Mouse (Mus musculus) adrenal gland, adult 2 months (tissue): Measurements from ENCODE around the gene Pex19. TPM values are rescaled to one million over a fixed set of nuclear protein-coding genes. Genes with fewer than 3 reads are reported as not detected.

Experiments used
- DNase-seq: peaks from one replicate; pipeline ENCODE4 v3.0.0; 2021
- polyA plus RNA-seq: library from polyadenylated mRNA; depleted of rRNA; stranded (reverse); fragments of >200 nt; gene quantifications from 2 replicates; pipeline ENCODE4 v1.2.3, GENCODE M21; 2012
- total RNA-seq, 2 experiments: library from RNA; stranded (reverse); gene quantifications; 2 replicates each; pipeline ENCODE4 v1.2.3; 2021

Gene Pex19
- total and polyA plus RNA-seq, 3 experiments, result 112 to 114 (median 114) TPM

DNA sequence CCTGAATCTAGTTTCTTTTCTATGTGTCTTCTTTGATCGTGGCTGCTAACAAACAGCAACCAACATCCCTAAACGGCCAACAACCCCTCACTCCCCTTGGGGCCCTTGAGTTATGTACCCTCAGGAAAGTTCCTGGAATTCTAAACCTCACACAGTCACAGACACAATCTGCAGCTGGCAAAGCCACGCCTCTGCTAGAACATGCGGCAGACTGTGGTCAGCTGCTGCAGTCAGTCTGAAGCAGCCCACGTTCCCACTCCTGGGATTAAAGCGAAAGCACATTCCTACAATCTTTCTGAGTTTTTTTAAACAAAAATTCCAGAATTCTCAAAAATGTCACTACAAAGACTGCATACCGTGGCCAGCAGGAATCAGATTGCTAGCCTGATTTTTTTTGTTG lies 7.0 kb downstream of the Pex19 start:
- DNase-seq, result no peak

DNA sequence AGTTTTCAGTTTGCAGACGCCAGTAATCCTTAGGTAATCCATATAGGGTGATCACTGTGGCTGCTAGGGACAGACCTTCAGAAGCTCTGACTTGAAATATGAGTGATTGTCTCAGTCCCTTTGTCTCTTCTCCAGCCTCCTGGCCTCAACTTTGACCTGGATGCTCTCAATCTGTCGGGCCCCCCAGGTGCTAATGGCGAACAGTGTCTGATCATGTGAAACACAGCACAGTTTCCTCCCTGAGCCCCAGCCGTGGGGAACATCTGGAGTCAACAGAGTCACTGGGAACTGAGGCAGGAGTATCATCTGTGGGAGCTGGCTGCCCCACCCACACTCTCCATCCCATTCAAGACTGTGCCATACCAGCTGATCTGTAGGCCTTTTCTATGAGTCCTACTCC lies 7.5 kb downstream of the Pex19 start:
- DNase-seq, result no peak

DNA sequence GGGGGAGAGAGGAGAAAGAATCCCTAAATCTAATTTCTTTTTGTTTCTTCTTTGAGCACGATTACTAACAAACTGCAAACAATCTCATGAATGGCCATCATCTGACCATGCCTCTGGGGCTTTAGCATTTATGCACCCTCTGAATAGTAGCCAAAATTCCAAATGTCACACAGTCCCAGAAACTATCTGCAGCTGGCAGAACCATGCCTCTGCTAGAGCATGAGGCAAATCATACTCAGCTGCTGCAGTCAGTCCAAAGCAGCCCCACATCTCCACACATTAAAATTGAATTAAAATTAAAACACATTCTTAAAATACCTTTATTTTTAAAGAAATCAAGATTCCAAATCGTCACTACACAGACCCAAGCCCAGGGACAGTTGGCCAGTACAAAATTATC lies 13.6 kb downstream of the Pex19 start:
- no peak for DNase-seq

DNA sequence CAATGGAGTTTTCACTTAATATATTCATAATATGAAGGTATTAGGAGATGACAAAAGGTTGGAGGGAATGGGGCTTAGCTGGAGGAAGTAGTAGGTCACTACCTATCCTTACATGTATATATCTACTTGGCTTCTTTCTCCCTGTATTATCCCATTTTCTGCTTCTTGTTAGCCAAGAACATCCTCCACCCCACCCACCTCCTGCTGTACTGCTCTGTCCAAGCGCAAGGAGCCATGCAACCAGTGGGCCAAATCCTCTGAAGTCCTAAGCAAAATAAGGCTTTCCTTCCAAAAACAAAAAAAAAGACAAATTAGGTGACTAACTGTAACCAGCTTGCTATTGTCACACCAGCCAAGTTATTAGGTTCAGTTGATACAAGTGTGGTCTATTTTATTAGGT lies 14.3 kb downstream of the Pex19 start:
- DNase-seq, result no peak

DNA sequence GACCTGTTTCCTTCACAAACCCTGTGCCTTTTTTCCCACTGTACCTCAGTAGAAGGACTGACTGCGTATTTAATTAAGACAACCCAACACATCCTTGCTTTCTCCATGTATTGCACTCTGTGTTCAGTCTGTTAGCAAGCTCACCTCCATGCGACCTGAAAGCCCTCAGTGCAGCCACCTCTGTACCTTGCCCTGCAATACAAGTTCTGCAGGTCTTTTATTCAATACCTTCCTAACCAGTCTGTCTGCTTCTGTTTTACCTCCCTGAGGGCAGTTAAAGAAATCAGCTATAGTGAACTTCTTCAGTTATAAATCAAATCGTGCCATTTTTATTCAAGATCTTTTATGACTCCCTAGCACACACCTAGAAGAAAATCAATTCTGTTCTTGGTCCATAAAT lies 15.0 kb downstream of the Pex19 start:
- DNase-seq, result no peak

DNA sequence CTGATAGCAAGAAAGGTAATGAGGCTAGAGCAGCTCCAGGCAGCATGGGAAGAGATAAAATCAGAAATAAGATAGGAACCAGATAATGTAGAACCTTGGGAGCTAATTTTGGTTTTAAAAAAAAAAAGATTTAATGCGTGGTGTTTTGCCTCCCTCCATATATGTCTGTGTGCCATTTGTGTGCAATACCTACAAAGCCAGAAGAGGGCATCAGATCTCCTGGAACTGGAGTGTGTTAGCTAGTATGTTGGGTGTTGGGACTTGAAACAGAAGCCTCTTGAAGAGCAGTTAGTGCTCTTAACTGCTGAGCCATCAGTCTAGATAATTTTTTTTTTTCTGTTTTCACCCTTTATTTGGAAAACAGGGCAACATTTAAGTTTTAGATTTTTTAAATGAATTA lies 17.0 kb downstream of the Pex19 start:
- DNase-seq, result peak; percentile 62

DNA sequence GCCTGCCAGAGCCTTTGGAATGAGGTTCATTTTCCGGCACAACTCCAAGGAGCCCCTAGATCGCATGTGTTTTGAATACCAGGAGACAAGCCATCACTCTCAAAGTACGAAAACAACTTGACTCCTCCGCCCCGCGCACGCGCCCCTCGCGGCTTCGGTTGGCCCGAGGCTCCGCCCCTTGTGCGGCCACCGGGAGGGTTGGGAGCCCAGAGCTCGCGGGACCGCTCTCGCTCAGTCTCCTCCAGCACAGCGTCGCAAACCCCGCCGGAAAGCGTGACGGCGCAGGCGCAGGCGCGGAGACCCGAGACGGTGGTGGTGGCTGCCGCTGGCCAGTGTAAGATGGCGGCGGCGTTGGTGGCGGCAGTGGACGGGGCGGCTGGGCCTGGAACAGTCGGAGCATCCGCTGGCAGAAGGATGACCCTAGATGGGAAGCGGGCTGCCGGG lies 21.3 kb downstream of the Pex19 start, which contains the start of gene Dcaf8:
TSS of gene Dcaf8 (plus strand) at position 250 of the 444 bp plus-strand sequence.
- DNase-seq, result peak; percentile 99

DNA sequence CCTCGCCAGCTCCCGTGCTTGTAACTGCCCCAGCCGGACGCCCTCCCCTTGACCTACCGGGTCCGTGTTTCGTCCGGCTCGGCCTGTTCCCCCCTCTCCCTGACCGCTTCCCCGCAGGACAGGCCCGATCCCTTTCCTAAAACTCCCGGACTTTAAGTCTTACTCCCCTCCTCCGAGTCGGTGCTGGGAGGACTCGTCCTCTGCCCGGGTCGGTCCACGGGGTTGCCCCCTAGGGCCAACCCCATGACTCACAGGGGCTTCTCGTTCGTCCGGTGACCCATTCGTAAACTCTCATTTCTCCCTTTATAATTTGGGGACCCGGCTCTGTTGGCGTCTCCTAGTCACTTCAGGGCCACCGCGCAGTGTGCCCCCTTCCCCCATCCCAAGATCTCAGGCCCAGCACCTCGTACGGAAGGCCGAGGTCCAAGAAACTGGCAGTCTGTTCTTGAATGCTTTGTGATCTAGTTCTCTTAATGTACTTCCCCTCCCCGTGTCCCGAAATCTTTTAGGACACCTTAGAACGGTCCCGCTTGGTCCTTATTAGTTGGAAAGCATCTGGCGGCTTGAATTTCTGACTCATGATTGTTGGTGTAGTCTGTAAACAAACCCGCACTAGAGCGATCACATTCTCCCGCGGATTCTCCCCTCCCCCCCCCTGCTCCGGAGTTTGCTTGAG lies 21.9 kb downstream of the Pex19 start:
- peak; percentile 70 for DNase-seq

DNA sequence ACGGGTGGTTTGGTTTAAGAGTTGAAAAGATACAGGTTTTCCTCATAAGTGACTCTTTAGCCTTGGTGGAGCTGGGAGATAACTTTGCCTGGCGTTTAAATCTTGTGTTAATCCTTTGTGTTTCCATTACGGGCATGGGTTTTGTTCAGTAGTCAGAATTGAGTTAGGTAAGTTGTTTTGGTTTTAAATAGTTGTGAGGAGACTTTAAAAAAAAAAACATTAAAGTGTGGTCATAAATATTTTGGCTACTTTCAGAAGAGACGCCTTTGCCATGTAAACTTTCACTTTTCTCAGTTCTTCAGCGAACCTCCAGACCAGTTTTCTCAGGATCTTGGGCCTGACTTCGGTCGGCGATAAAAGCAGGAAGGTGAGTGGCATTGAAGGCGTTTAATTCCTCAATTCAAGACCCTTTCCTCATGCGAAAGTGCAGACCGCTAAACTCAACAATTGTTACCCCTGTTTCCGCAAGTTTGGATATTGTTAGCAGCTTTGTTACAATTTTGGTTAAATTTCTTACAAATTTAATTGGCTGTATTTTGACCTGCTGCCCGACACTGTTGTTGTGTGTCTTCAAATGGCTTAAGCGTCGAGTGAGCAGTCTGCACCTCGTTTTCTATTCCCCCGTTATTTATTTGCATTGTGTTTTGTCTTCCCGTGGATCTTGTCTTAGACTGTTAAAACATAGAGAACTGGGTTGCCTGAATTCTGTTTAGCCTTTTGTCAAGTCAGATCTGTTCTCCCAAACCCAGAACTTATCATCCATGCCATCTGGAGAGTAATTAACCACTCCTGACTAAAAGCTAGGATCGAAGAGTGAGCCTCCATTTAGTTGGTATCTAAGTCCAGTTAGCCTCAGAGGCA lies 22.6 kb downstream of the Pex19 start:
- no peak for DNase-seq

DNA sequence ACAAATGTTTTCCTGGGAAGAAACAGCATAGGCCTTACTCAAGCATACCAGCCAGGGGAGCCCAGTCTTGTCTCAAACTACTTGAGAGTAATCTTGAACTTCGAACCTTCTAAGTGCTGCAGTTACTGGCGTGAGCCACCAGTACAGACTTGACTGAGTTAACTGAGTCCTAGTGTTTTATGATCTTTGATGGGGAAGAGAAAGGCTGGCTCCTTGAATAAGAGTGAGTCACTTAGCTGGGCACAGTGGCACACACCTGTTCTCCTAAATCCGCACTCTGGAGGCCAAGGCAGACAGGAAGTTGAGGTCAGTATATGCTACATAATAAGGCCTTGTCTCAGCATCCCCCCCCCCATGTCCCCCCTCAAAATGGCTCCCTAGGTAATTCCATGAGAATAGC lies 28.0 kb downstream of the Pex19 start:
- no peak for DNase-seq

DNA sequence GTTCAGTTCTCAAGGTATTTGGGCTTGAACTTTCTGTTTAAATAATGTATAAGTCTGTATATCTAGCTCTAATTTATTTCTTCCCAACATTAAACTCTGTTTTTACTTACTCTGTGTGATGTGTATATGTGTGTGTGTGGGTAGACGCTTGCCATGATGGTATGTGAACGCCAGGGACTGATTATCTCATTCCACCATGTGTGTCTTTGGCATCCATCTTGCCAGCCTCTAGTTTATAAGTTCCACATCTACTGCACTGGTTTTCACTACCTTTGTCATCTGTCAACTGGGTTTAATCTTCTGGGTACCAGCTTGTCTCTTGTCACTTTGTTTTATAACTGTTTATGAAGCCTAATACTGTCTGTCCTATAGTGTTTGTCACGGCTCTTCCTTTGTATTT lies 29.0 kb downstream of the Pex19 start:
- no peak for DNase-seq

DNA sequence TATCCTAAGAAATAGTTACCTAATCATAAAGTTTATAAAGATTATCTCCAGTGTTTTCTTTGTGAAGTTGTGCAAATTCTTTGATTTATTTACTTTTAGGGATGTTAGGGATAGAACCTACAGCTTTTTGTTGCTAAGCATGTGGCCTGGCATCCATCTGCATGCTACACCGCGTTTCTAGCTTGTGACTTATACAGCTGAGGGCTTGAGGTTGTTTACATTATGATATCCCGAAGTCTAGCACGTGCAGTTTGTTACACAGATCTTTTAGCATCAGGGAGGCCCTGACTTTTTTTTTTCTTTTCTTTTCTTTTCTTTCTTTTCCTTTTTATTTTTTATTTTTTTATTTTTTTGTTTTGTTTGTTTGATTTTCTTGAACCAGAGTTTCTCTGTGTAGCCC lies 33.4 kb downstream of the Pex19 start:
- no peak for DNase-seq

DNA sequence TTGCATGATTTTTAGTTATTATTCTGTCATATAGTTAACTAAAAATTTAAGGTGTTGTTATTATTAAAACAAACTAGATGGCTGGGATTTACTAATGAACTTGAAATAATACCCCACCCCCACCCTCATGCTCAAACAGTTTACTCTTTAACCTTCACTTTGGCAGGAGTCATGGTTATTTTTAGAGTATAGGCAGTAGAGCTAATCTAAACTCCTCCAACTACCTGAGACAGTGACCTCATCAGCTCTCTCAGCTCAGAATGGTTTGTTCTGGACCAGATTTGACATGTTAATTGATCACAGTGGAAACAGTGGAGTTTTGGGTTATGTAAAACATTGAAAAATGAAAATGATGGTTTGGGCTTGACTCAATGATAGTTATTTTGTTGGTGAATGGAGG lies 34.0 kb downstream of the Pex19 start:
- DNase-seq, result no peak

DNA sequence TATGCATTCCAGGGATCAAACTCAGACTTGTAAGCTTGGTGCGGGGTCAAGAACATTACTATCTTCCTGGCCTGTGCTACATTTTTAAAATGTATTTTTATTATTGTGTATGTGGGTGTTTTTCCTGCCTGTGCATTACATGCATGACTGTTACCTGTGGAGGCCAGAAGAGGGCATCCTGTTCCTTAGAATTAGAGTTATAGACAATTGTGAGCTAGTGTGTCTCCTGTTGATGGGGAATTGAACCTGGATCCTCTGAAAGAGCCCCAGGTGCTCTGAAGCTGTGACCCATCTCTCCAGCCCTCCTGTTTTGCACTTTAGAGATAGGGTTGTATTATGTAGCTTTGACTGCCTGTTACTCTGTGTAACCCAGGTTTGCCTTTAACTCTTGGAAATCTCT lies 35.5 kb downstream of the Pex19 start:
- DNase-seq, result no peak

DNA sequence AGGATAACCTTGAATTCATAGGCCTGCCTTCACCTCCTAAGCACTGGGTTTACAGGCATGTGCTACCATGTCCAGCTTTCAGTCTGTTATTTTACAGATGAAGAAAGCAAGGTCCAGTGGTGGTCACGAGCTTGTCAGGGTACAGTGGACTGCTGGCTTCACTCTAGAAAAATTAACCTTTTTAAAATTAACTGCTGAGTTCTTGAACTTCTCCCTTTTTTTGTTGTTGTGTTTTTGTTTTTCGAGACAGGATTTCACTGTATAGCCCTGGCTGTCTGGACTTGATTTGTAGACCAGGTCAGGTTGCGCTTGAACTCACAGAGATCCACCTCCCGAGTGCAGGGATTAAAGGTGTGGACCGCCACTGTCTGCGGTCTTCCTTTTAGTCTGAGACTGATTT lies 36.4 kb downstream of the Pex19 start:
- no peak for DNase-seq

DNA sequence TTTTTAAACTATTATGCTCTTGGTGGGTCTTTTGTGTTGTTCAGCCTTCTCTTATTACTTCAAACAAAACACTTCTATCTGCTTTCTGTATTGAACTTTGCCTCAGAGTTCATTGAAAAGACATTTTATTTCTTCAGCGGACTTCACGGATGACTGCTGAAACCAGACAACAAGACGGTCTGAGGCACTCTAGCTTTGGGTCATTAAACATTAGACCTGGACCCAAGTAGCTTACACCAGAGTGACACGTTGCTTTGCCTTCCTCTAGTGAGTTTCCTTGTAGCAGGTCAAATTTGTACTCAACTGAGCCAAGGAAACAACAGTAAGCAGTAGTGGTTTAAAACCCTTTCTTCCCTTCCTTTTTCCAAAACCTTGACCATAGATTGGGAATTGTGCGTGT lies 41.4 kb downstream of the Pex19 start:
- no peak for DNase-seq

DNA sequence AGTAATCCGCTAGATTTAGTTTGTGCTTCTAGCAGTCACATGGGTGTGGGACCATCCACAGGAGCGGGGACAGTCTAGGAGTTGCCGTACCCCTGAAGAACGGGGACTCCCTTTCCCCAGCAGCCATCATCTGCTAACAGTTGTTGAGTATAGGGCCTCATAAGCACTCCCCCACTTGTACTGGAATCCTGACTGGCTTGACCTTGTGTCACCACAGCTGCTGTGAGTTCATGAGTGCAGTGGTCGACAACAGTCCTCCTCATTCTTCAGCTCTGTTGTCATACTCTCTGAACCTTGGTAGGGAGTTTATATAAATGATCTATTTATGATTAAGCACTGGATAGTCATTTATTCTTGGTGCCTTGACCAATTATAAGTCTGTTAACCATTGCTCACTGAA lies 43.3 kb downstream of the Pex19 start:
- peak; percentile 57 for DNase-seq

DNA sequence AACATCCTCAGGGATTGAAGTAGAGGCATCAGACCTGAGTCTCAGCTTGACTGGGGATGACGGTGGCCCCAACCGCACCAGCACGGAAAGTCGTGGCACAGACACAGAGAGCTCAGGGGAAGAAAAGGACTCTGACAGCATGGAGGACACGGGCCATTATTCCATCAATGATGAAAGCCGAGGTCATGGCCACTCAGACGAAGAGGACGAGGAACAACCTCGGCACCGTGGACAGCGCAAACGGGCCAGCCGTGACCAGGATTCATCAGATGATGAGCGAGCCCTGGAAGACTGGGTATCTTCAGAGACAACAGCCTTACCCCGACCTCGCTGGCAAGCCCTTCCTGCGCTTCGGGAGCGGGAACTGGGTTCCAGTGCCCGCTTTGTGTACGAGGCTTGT lies 45.8 kb downstream of the Pex19 start:
- DNase-seq, result peak; percentile 62

DNA sequence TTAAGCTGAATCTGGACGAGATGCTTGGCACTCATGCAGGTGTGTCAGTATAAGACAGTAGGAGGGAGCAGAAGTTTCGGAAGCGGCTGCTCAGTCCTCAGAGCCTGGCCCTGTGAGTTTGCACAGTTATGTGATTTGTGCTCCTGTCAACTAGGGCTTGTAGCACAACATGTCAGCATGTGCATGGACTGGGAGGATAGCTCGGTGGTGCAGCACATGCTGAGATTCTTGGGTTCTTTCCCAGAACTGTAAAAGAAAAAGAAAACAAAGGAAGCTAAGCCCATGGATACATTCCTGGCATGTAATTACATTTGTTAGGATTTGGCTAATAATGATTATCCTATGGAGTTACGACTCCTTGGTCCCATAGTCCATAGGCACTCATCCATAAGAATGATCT lies 46.6 kb downstream of the Pex19 start:
- DNase-seq, result no peak

DNA sequence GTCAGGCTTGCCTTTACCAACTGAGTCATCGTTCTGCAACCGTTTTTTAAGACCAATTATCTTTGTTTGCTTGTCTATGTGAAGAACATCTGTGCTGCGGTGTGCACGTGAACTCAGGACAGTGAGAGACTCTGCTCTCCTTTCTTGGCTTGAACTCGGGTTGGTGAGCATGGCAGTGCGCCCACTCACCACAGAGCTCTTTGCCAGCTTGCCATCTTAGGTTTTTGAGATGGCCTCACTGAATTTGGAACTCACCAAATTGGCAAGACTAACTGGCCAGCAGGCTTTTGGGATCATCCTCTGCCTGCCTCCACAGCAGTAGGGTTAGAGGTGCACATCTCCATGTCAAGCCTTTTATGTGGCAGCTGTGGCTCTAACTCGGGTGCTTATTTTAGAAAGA lies 51.2 kb downstream of the Pex19 start:
- no peak for DNase-seq

DNA sequence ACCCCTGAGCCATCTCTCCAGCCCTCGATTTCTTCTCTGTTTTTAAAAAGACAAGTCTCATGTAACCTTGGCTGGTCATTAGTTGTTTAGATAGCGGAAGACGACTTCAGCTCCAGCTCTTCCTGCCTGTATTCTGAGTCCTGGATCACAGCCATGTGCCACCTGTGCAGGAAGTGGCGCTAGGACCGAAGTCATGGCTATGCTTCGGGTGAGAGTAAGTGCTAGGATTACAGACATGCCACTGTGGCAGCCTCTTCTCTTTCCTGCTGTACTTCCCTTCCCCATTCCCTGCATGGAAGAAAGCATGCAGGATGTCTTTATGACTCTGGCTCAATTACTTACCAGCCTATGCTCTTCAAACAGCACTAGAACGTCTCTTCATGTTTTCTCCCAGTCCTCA lies 52.5 kb downstream of the Pex19 start:
- no peak for DNase-seq

DNA sequence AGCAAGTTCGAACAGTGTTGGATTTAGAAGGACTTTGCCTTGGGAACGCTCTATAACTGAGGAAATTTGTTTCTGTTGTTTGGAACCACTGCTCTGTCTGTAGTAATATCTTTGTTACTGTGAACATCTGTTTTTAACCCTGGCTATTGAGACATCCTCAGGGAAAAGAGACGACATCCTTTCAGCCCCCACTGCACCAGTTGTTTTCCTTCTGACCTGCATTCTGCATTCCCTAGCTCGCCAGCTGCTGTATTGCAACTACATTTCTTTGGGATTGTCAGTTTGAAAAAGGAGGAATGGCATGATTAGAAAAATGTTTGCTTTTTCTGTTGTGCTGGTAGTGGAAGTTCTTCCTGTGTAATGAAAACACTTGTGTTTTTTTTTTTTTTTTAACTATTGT lies 54.3 kb downstream of the Pex19 start:
- DNase-seq, result no peak

DNA sequence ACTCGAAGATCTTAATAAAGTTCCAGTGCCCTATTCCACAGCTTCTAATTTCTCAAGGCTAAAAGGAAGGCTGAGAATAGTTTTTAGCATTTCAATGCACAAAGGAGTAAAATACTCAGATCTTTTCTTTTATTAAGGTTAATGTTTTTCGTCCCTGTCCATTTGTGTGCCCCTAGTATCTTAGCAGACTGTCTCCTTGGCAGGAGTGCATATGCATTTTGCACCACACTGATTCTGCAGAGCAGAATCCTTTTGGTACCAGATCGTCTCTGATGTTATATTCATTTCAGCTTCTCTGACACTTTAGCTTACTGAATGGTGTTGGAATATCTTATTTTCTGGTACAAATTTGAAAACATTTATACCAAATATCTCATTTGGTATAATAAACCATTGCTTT lies 55.2 kb downstream of the Pex19 start:
- no peak for DNase-seq

DNA sequence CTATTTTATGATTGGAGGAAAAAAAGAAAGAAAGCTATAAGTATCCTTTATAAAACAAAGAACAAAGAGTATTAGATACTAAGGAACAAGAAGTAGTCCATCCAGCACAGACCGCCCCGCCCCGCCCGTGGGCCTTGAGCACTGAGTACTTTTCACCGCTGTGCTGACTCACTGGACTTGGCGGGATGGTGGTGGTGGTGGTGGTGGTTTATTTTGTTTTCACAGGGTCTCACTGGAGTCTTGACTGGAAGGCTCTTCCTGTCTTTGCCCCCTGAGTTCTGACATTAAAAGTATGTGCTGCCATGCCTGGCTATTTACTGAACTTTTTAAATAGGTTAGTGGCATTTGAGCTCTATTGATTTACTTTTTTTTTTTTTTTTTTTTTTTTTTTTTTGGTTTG lies 56.5 kb downstream of the Pex19 start:
- no peak for DNase-seq
